Mouse (Mus musculus) ES-E14 (cell line): ENCODE results near the gene Igdcc3.
A peak's percentile ranks its signal among the peaks of the same experiment; 100 is the strongest.

ENCODE experiments used
- CHD2 ChIP-seq: IDR thresholded peaks from 2 replicates; pipeline ENCODE4 v1.6.1; 2014; ENCODE audit warnings: mild to moderate bottlenecking, low read depth, low read length, inconsistent platforms
- HCFC1 ChIP-seq: IDR thresholded peaks from 2 replicates; pipeline ENCODE4 v1.6.1; 2012; ENCODE audit warnings: low read length, inconsistent platforms, borderline replicate concordance; ENCODE audit not compliant: insufficient read depth
- MAFK ChIP-seq: IDR thresholded peaks from 2 replicates; pipeline ENCODE4 v1.6.1; 2014; ENCODE audit warnings: mild to moderate bottlenecking, low read depth, low read length, inconsistent platforms; ENCODE audit not compliant: insufficient read depth
- ZC3H11A ChIP-seq: IDR thresholded peaks from 2 replicates; pipeline ENCODE4 v1.6.1; 2012; ENCODE audit warnings: low read depth, mild to moderate bottlenecking, inconsistent platforms, low read length, borderline replicate concordance
- ZNF384 ChIP-seq: IDR thresholded peaks from 2 replicates; pipeline ENCODE4 v1.6.1; 2012; ENCODE audit warnings: low read depth, low read length, inconsistent platforms

DNA sequence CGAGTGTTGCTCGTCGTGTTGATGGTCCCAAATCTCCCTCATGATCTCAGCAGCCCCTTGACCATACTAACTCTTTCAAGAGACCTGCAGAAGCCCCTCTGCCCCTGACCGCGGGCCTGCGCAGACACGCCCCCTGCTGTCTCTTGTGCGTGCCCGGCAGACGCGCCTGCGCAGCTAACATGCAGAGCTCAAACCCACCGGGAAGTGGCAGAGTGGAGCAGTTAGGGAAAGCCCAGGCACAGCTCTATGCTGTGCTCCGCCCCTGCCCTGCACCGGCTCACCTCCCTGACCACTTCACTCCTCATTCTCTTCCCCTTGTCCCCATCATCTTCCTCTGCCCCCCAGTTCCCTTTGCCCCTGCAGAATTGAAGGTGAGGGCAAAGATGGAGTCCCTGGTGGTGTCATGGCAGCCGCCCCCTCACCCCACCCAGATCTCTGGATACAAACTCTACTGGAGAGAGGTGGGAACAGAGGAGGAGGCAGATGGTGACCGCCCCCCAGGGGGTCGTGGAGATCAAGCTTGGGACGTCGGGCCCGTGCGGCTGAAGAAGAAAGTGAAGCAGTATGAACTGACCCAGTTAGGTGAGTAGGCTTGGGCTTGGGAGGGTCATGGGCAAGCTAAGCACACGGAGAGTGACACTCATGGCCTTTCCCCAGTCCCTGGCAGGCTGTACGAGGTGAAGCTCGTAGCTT lies 12.7 kb upstream of the Igdcc3 start:
- TF ChIP-seq CHD2: no peak
- TF ChIP-seq ZC3H11A: 0 out of 2 replicates have a peak, but pooled peaks have one; percentile 15
- 0 out of 2 replicates have a peak, but pooled peaks have one; percentile 9 for TF ChIP-seq MAFK
- no peak for TF ChIP-seq ZNF384
- 0 out of 2 replicates have a peak, but pooled peaks have one; percentile 41 for TF ChIP-seq HCFC1
